Mouse (Mus musculus): Measurements from ENCODE around the gene Mrfap1. TPM values are rescaled to one million over a fixed set of nuclear protein-coding genes. Genes with fewer than 3 reads are reported as not detected.
"Not testable (repeated sequence)": the region's sequence is repeated elsewhere in the genome, so short reads cannot be mapped to it uniquely, and the experiment has no call there.

Gene Mrfap1
- polyA plus RNA-seq, 1 experiment = 127 TPM

GRCm38 (mm10) chr5:36797291-36797690, 719 bp upstream of the Mrfap1 start:
- WGBS = 43% methylated on average over 8 of the region's 8 CpGs
- TF ChIP-seq CTCF (IDR thresholded peaks at IDR 0.05; ENCODE audit: insufficient read depth, low read length) (no peak), POLR2A (IDR thresholded peaks at IDR 0.05; ENCODE audit: borderline replicate concordance, extremely low read depth, low read depth, low read length) (no peak)
- Histone ChIP-seq H3K4me3 (replicated peaks; ENCODE audit: extremely low read depth, low read depth, low read length) (no peak overlapping the region), H3K4me1 (ENCODE audit: control insufficient read depth, insufficient read depth, low read length) (peaks cover 7% of the 10 kb centered on the region; the same call in 1 of the 2 replicates)
- no peak for DNase-seq

DNA sequence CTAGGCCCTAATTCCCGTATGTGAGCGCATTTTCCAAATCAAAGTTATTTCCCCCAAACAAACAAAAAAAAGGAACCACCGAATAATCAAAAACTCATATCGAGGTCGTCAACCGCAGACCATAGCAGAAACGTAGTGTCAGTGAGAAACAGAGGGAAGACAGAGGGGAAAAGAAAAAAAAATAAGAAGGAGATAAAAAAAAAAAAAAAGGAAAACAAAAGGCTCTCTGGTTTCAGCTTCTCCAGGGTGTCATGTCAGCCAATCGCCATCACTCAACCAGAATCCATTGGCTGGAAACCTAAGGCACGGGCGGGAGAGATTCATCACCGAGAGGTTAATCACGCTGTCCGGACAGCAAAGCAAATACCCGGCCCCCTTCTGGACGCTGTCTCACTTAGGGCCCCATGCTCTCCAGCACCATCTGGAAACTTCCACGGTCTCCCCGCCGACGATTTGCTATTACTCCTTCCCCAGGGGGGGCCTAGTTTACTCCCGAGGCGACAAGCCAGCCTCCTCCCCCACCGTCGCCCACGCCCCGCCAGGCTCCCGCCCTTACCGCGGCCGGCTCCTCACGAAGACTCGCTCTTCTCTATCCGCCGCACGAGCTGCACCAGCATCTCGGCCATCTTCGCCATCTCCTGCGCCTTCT, 801 bp downstream of the Mrfap1 start:
- peak overlapping the region; percentile 87 for H3K4me3 ChIP-seq (replicated peaks; ENCODE audit: extremely low read depth, low read depth, low read length)
- peak; percentile 71 for DNase-seq
- not testable (repeated sequence) for H3K4me1 ChIP-seq (ENCODE audit: control insufficient read depth, insufficient read depth, low read length)
- 1% methylated on average over 36 of the region's 37 CpGs for WGBS

GRCm38 (mm10) chr5:36791861-36792260, 4.7 kb downstream of the Mrfap1 start:
- Histone ChIP-seq H3K4me1 (ENCODE audit: control insufficient read depth, insufficient read depth, low read length) (peaks cover 3% of the 10 kb centered on the region; the same call in 1 of the 2 replicates), H3K4me3 (replicated peaks; ENCODE audit: extremely low read depth, low read depth, low read length) (no peak overlapping the region)
- 60% methylated on average over 9 of the region's 9 CpGs for WGBS
- TF ChIP-seq POLR2A (IDR thresholded peaks at IDR 0.05; ENCODE audit: borderline replicate concordance, extremely low read depth, low read depth, low read length) = no peak
- TF ChIP-seq CTCF (IDR thresholded peaks at IDR 0.05; ENCODE audit: insufficient read depth, low read length) = no peak
- no peak for DNase-seq

DNA sequence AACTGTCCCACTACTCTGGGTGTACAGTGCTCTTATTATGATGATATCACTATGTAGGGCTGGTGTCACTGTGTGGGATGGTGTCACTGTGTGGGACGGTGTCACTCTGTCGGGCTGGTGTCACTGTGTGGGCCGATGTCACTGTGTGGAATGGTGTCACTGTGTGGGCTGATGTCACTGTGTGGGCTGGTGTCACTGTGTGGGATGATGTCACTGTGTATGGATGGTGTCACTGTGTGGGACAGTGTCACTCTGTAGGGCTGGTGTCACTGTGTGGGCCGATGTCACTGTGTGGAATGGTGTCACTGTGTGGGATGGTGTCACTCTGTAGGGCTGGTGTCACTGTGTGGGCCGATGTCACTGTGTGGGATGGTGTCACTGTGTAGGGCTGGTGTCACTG, 10.5 kb downstream of the Mrfap1 start:
- 91% methylated on average over 5 of the region's 5 CpGs for WGBS
- TF ChIP-seq CTCF (IDR thresholded peaks at IDR 0.05; ENCODE audit: insufficient read depth, low read length) (no peak), POLR2A (IDR thresholded peaks at IDR 0.05; ENCODE audit: borderline replicate concordance, extremely low read depth, low read depth, low read length) (no peak)
- H3K4me3 ChIP-seq (replicated peaks; ENCODE audit: extremely low read depth, low read depth, low read length) = no peak overlapping the region
- no peak for DNase-seq
- no peaks in the 10 kb centered on the region for H3K4me1 ChIP-seq (ENCODE audit: control insufficient read depth, insufficient read depth, low read length)

- WGBS = 77% methylated on average over 2 of the region's 2 CpGs
- Histone ChIP-seq H3K4me3 (replicated peaks; ENCODE audit: extremely low read depth, low read depth, low read length) (no peak overlapping the region), H3K4me1 (ENCODE audit: control insufficient read depth, insufficient read depth, low read length) (no peaks in the 10 kb centered on the region)
- no peak for DNase-seq
- TF ChIP-seq CTCF (IDR thresholded peaks at IDR 0.05; ENCODE audit: insufficient read depth, low read length) (no peak), POLR2A (IDR thresholded peaks at IDR 0.05; ENCODE audit: borderline replicate concordance, extremely low read depth, low read depth, low read length) (no peak)
Measured at GRCm38 (mm10) chr5:36779512-36779911, 17.1 kb downstream of the Mrfap1 start.

DNA sequence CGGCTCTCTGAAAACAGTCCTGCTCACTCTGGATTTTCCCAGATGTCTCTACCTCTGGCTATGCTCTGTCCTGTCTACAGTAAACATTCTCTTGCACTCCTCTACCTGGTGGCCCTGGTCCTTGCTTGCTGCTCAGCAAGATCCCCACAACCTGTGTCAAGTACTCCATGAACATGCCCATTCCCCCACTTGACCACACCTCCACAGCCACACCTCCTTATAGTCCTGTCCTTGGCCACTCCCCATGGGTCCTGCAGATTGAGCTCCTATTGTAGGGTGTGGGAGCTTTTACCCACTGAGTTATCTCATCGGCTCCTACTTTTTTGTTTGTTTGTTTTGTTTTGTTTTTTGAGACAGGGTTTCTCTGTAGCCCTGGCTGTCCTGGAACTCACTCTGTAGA, 17.7 kb downstream of the Mrfap1 start:
- H3K4me1 ChIP-seq (ENCODE audit: control insufficient read depth, insufficient read depth, low read length) = no peaks in the 10 kb centered on the region
- TF ChIP-seq CTCF (IDR thresholded peaks at IDR 0.05; ENCODE audit: insufficient read depth, low read length) = no peak
- no peak for TF ChIP-seq POLR2A (IDR thresholded peaks at IDR 0.05; ENCODE audit: borderline replicate concordance, extremely low read depth, low read depth, low read length)
- no peak for DNase-seq
- WGBS = 92% methylated on average over 1 of the region's 2 CpGs
- H3K4me3 ChIP-seq (replicated peaks; ENCODE audit: extremely low read depth, low read depth, low read length) = no peak overlapping the region

- Histone ChIP-seq H3K4me1 (ENCODE audit: control insufficient read depth, insufficient read depth, low read length) (no peaks in the 10 kb centered on the region), H3K4me3 (replicated peaks; ENCODE audit: extremely low read depth, low read depth, low read length) (no peak overlapping the region)
- TF ChIP-seq POLR2A (IDR thresholded peaks at IDR 0.05; ENCODE audit: borderline replicate concordance, extremely low read depth, low read depth, low read length) (no peak), CTCF (IDR thresholded peaks at IDR 0.05; ENCODE audit: insufficient read depth, low read length) (no peak)
- 20% methylated on average over 2 of the region's 2 CpGs for WGBS
- DNase-seq = no peak
Measured at GRCm38 (mm10) chr5:36777186-36777585, 19.4 kb downstream of the Mrfap1 start.

DNA sequence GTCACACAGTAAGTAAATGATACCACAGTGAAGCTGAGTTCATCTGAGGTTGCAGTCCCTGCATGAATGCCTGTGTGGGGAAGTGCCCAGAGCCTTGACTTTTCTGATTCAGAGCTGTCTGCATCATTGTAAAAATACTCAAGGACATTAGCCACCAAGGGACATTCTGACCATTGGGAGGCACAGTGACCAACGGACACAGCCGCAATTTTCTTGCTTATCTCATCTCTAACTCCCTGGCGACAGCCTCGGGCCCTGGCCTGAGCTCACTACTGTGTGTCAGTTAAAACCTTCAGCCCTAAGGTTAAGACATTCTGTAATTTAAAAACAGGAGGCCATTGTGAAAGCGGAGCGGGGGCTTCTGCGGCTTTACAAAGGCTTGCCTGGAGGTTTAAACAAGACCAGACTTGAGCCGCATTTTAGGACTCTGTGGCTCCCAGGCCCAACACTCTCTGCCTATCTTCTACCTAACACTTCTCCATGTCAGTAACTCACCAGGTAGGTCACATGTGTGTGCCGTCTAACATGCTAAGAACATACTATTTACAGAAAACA, 20.5 kb downstream of the Mrfap1 start:
- H3K4me1 ChIP-seq (ENCODE audit: control insufficient read depth, insufficient read depth, low read length) = no peaks in the 10 kb centered on the region
- TF ChIP-seq CTCF (IDR thresholded peaks at IDR 0.05; ENCODE audit: insufficient read depth, low read length) (no peak), POLR2A (IDR thresholded peaks at IDR 0.05; ENCODE audit: borderline replicate concordance, extremely low read depth, low read depth, low read length) (no peak)
- 44% methylated on average over 9 of the region's 9 CpGs for WGBS
- no peak overlapping the region for H3K4me3 ChIP-seq (replicated peaks; ENCODE audit: extremely low read depth, low read depth, low read length)
- DNase-seq = no peak

DNA sequence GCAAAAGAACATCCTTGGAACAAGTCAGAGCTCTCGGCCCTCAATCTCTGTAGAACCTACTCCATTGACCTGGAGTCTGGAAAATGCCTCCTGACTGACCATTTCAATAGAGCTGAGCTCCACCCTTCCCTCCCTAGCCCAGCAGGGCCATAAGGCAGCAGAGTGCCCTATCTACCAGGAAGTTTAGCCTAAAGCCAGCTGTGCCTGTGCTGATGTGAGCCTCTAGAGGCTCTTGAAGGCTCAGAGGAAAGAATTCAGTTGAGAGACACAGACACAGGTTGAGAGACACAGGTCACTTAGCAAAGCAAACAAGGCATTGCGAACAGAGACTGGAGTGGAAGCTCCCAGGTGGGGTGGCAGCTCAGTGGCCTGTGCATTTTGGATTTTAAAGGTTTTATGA, 21.3 kb downstream of the Mrfap1 start:
- no peak for DNase-seq
- Histone ChIP-seq H3K4me1 (ENCODE audit: control insufficient read depth, insufficient read depth, low read length) (no peaks in the 10 kb centered on the region), H3K4me3 (replicated peaks; ENCODE audit: extremely low read depth, low read depth, low read length) (no peak overlapping the region)
- TF ChIP-seq CTCF (IDR thresholded peaks at IDR 0.05; ENCODE audit: insufficient read depth, low read length) (no peak), POLR2A (IDR thresholded peaks at IDR 0.05; ENCODE audit: borderline replicate concordance, extremely low read depth, low read depth, low read length) (no peak)
- WGBS = 83% methylated on average over 2 of the region's 2 CpGs

- DNase-seq = no peak
- 79% methylated on average over 5 of the region's 5 CpGs for WGBS
- Histone ChIP-seq H3K4me3 (replicated peaks; ENCODE audit: extremely low read depth, low read depth, low read length) (no peak overlapping the region), H3K4me1 (ENCODE audit: control insufficient read depth, insufficient read depth, low read length) (no peaks in the 10 kb centered on the region)
- no peak for TF ChIP-seq CTCF (IDR thresholded peaks at IDR 0.05; ENCODE audit: insufficient read depth, low read length)
- no peak for TF ChIP-seq POLR2A (IDR thresholded peaks at IDR 0.05; ENCODE audit: borderline replicate concordance, extremely low read depth, low read depth, low read length)
Measured at GRCm38 (mm10) chr5:36772586-36772985, 24.0 kb downstream of the Mrfap1 start.
